Mouse (Mus musculus) gastrocnemius, postnatal 25 days (tissue): ENCODE results near the gene Ms4a15. TPM values are rescaled to one million over a fixed set of nuclear protein-coding genes. Genes with fewer than 3 reads are reported as not detected.
A peak's percentile ranks its signal among the peaks of the same experiment; 100 is the strongest.

Experiments used
- DNase-seq: peaks from one replicate; pipeline ENCODE4 v3.0.0; 2022
- total RNA-seq, 2 experiments: library from RNA; stranded (reverse); gene quantifications; 1 replicate in 1 of 2; 2 replicates in 1 of 2; pipeline ENCODE4 v1.2.3; 2021

The Ms4a15 gene
- total RNA-seq, 2 experiments from 2014 or later = not detected

- no peak for DNase-seq
These were observed 33.1 kb downstream of the Ms4a15 start for GRCm38 (mm10) chr19:10959978-10960346.

- DNase-seq = peak; percentile 26
These were observed 33.7 kb downstream of the Ms4a15 start for GRCm38 (mm10) chr19:10959085-10959977.

- DNase-seq = peak; percentile 73
These were observed 40.8 kb downstream of the Ms4a15 start for GRCm38 (mm10) chr19:10952021-10952939.

- no peak for DNase-seq
These were observed 43.5 kb downstream of the Ms4a15 start for GRCm38 (mm10) chr19:10949558-10949957.

- peak; percentile 93 for DNase-seq
These were observed 43.9 kb downstream of the Ms4a15 start, which contains the start of gene Ccdc86 for GRCm38 (mm10) chr19:10949112-10949511. Ccdc86 (minus strand) TSS chr19:10949266.

- no peak for DNase-seq
These were observed 44.6 kb downstream of the Ms4a15 start for GRCm38 (mm10) chr19:10948416-10948815.

- DNase-seq = no peak
These were observed 45.8 kb downstream of the Ms4a15 start for GRCm38 (mm10) chr19:10947219-10947618.

- DNase-seq = no peak
These were observed 46.5 kb downstream of the Ms4a15 start for GRCm38 (mm10) chr19:10946506-10946905.

- DNase-seq = no peak
These were observed 49.1 kb downstream of the Ms4a15 start for GRCm38 (mm10) chr19:10943955-10944354.

- no peak for DNase-seq
These were observed 52.1 kb downstream of the Ms4a15 start for GRCm38 (mm10) chr19:10940801-10941457.

GRCm38 (mm10) chr19:10940097-10940800 is 52.8 kb downstream of the Ms4a15 start:
- peak; percentile 35 for DNase-seq

GRCm38 (mm10) chr19:10938771-10939170 is 54.3 kb downstream of the Ms4a15 start:
- DNase-seq = no peak

- no peak for DNase-seq
These were observed 55.9 kb downstream of the Ms4a15 start, which contains the start of gene Ptgdr2 for GRCm38 (mm10) chr19:10937110-10937563. Ptgdr2 (plus strand) TSS chr19:10937160.

GRCm38 (mm10) chr19:10936077-10936476 is 57.0 kb downstream of the Ms4a15 start:
- no peak for DNase-seq

GRCm38 (mm10) chr19:10935029-10935428 is 58.0 kb downstream of the Ms4a15 start:
- DNase-seq = no peak

GRCm38 (mm10) chr19:10930641-10931040 is 62.4 kb downstream of the Ms4a15 start:
- no peak for DNase-seq

Other genes starting within 250 kb of the Ms4a15 start
- under 1 TPM in 1 of 2 experiments, not detected in 1; 0.13 TPM for gene Cd6, start 163.2 kb downstream of the Ms4a15 start, total RNA-seq
- under 1 TPM; 0.38 to 0.67 TPM for gene Slc15a3, start 153.5 kb downstream of the Ms4a15 start, total RNA-seq
- gene Tmem132a, start 123.3 kb downstream of the Ms4a15 start, total RNA-seq = 1 to 10 TPM; 5.8 to 8.4 TPM
- 100 to 1,000 TPM; 190 to 210 TPM for gene Tmem109, start 111.2 kb downstream of the Ms4a15 start, total RNA-seq
- gene Prpf19, start 98.0 kb downstream of the Ms4a15 start, total RNA-seq = 100 to 1,000 TPM; 149 to 172 TPM
- not detected for gene Zp1, start 72.6 kb downstream of the Ms4a15 start, total RNA-seq
- not detected for gene Ptgdr2, start 56.1 kb downstream of the Ms4a15 start, total RNA-seq
- gene Ccdc86, start 44.0 kb downstream of the Ms4a15 start, total RNA-seq = 10 to 100 TPM; 10.5 to 15.5 TPM
- not detected for gene Ms4a10, start 18.6 kb downstream of the Ms4a15 start, total RNA-seq
- gene Ms4a18, start 24.8 kb upstream of the Ms4a15 start, total RNA-seq = not detected
- under 1 TPM; 0.33 to 0.88 TPM for gene Ms4a8a, start 87.9 kb upstream of the Ms4a15 start, total RNA-seq
- not detected for gene 1700017D01Rik, start 137.6 kb upstream of the Ms4a15 start, total RNA-seq
- gene 1700025F22Rik, start 172.1 kb upstream of the Ms4a15 start, total RNA-seq = not detected
- not detected for gene Ms4a13, start 203.5 kb upstream of the Ms4a15 start, total RNA-seq
- not detected for gene Ms4a12, start 239.2 kb upstream of the Ms4a15 start, total RNA-seq